Mouse (Mus musculus): ENCODE results near the gene Pde7b. TPM values are rescaled to one million over a fixed set of nuclear protein-coding genes. Genes with fewer than 3 reads are reported as not detected.

The Pde7b gene
- total and polyA plus RNA-seq, 2 experiments from 2014 or later: 3.3 to 6.0 TPM

DNA sequence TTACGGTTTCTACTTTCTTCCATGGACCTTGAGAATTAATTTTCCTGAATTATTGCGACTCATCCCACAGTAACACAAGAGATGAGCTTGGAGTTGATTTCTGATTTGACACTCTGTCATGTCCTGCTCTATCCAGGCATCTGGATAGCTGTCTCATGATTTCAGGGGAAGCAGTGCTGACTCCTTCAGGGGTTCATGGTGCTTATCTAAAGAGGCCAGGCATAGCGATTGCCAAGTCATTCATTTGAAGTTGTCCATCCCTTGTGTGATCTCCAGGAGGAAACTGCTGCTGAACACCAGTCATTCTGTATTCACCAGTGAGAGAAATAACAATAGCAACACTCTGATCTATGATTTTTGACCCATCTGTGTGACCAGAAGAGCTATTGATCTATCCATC lies 43.9 kb downstream of the Pde7b start:
- no peak overlapping the region for H3K9ac ChIP-seq (replicated peaks; ENCODE audit: low read length, poor library complexity, severe bottlenecking)
- no peak overlapping the region for H3K27ac ChIP-seq (ENCODE audit: low read depth, low read length)
- no peaks in the 10 kb centered on the region for H3K4me1 ChIP-seq (ENCODE audit: insufficient read depth, low read length)
- DNase-seq (ENCODE audit: low spot score): no peak
- TF ChIP-seq CTCF (IDR thresholded peaks at IDR 0.05): no peak
- H3K27me3 ChIP-seq (ENCODE audit: insufficient read depth, low read length): no peaks in the 10 kb centered on the region
- no peak overlapping the region for H3K4me2 ChIP-seq (ENCODE audit: low read depth, low read length, poor library complexity, severe bottlenecking)
- no peaks in the 10 kb centered on the region for H3K36me3 ChIP-seq (ENCODE audit: insufficient read depth, low read length)
- no peak for ATAC-seq (ENCODE audit: low FRiP score)
- no peak overlapping the region for H3K4me3 ChIP-seq (ENCODE audit: low read depth, low read length)
- WGBS: 95% methylated on average over 3 of the region's 3 CpGs
- H3K9me3 ChIP-seq (ENCODE audit: low read length): no peaks in the 10 kb centered on the region; the same call in 1 of the 2 replicates

DNA sequence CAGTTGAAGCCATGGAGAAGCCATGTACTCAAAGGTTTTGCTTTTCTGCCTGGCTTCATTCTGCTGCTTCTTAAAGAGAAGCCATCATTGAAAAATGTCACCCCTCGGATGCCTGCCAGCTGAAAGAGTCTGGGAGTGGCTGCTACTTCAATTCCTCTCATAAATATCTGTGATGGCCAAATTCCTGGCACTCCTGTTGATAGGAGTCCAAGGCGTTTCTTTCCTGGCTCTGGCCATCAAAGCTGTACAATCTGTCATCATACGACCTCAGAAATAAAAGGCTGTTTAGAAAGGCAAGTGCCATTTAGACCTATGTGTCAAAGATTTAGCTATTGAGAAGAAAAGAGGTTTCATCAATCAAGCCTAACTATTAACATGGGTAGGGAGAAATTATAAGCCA lies 49.6 kb downstream of the Pde7b start:
- Histone ChIP-seq H3K4me3 (ENCODE audit: low read depth, low read length) (no peak overlapping the region), H3K4me1 (ENCODE audit: insufficient read depth, low read length) (no peaks in the 10 kb centered on the region), H3K9ac (replicated peaks; ENCODE audit: low read length, poor library complexity, severe bottlenecking) (no peak overlapping the region), H3K9me3 (ENCODE audit: low read length) (no peaks in the 10 kb centered on the region), H3K27ac (ENCODE audit: low read depth, low read length) (no peak overlapping the region), H3K27me3 (ENCODE audit: insufficient read depth, low read length) (no peaks in the 10 kb centered on the region), H3K4me2 (ENCODE audit: low read depth, low read length, poor library complexity, severe bottlenecking) (no peak overlapping the region), H3K36me3 (ENCODE audit: insufficient read depth, low read length) (no peaks in the 10 kb centered on the region)
- no peak for TF ChIP-seq CTCF (IDR thresholded peaks at IDR 0.05)
- ATAC-seq (ENCODE audit: low FRiP score): no peak
- peak; percentile 12 for DNase-seq (ENCODE audit: low spot score)
- WGBS: 79% methylated on average over 3 of the region's 3 CpGs

DNA sequence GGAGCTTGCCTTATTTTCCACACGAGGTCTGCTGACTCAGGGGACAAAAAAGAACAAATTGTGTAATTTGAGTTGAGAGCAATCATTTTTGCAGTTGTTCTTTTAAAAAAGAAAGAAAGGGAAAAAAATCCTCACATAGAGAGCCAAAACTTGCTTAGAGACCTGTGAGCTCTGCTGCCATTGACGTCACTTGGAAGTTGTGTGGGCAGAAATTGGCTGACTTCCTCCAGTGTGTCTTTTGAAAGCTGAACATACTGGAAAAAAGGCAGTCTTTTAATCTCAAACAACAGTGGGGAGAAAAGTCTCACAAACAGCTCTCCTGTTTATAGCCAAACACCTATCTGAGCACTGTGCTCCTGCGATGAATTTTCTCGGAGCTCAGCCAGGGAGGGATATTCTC lies 51.1 kb downstream of the Pde7b start:
- no peak overlapping the region for H3K27ac ChIP-seq (ENCODE audit: low read depth, low read length)
- no peaks in the 10 kb centered on the region for H3K36me3 ChIP-seq (ENCODE audit: insufficient read depth, low read length)
- no peaks in the 10 kb centered on the region for H3K9me3 ChIP-seq (ENCODE audit: low read length)
- ATAC-seq (ENCODE audit: low FRiP score) (no peak), DNase-seq (ENCODE audit: low spot score) (peak; percentile 43)
- H3K9ac ChIP-seq (replicated peaks; ENCODE audit: low read length, poor library complexity, severe bottlenecking): no peak overlapping the region
- H3K4me2 ChIP-seq (ENCODE audit: low read depth, low read length, poor library complexity, severe bottlenecking): no peak overlapping the region
- WGBS: 78% methylated on average over 4 of the region's 4 CpGs
- H3K4me3 ChIP-seq (ENCODE audit: low read depth, low read length): no peak overlapping the region
- H3K27me3 ChIP-seq (ENCODE audit: insufficient read depth, low read length): no peaks in the 10 kb centered on the region
- no peaks in the 10 kb centered on the region for H3K4me1 ChIP-seq (ENCODE audit: insufficient read depth, low read length)
- no peak for TF ChIP-seq CTCF (IDR thresholded peaks at IDR 0.05)

DNA sequence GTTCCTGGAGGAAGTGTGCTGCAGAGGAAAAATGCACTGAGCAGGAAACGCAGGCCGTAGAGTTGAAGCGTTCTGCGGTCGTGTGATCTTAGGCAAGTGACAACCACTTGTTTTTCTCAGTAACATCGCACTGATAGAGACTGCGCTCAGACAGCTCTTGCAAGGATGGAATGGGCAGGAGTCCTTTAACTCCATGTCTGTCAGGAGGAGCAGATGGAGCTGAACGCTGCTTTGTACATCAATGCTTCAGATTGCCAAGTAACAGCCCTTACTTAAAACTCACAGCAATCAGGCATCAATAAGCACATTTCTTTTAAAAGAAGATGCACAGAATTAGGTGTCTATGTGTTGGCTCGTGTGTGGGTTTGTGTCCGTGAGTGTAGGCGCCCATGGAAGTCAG lies 52.3 kb downstream of the Pde7b start:
- WGBS: 89% methylated on average over 11 of the region's 11 CpGs
- H3K36me3 ChIP-seq (ENCODE audit: insufficient read depth, low read length): no peaks in the 10 kb centered on the region
- no peak overlapping the region for H3K4me2 ChIP-seq (ENCODE audit: low read depth, low read length, poor library complexity, severe bottlenecking)
- ATAC-seq (ENCODE audit: low FRiP score) (no peak), DNase-seq (ENCODE audit: low spot score) (no peak)
- no peak overlapping the region for H3K27ac ChIP-seq (ENCODE audit: low read depth, low read length)
- H3K27me3 ChIP-seq (ENCODE audit: insufficient read depth, low read length): no peaks in the 10 kb centered on the region
- H3K9ac ChIP-seq (replicated peaks; ENCODE audit: low read length, poor library complexity, severe bottlenecking): no peak overlapping the region
- no peak for TF ChIP-seq CTCF (IDR thresholded peaks at IDR 0.05)
- H3K4me1 ChIP-seq (ENCODE audit: insufficient read depth, low read length): peaks cover 5% of the 10 kb centered on the region; the same call in 1 of the 2 replicates
- H3K9me3 ChIP-seq (ENCODE audit: low read length): no peaks in the 10 kb centered on the region
- H3K4me3 ChIP-seq (ENCODE audit: low read depth, low read length): no peak overlapping the region

DNA sequence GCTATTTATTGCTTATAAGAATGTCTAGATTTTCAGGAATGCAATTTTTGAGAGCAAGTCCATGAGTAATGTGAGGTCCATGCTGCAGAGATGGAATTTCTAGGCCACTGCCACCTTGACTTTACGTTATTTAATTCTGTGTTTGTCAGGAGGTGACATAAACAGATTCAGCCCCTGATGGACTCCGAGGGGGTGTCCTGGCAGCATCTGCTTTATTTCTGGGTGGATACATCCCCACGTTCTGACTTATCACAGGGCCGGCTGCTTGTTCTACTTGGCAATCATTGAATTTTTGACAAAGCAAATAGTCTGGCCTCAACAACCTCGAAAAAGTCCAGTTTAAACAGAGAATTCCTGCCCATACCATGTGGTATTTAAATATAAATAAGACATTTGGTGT lies 53.3 kb downstream of the Pde7b start:
- H3K9me3 ChIP-seq (ENCODE audit: low read length): no peaks in the 10 kb centered on the region
- 80% methylated on average over 5 of the region's 5 CpGs for WGBS
- no peak for DNase-seq (ENCODE audit: low spot score)
- no peak overlapping the region for H3K4me3 ChIP-seq (ENCODE audit: low read depth, low read length)
- no peak overlapping the region for H3K4me2 ChIP-seq (ENCODE audit: low read depth, low read length, poor library complexity, severe bottlenecking)
- H3K27me3 ChIP-seq (ENCODE audit: insufficient read depth, low read length): no peaks in the 10 kb centered on the region
- H3K4me1 ChIP-seq (ENCODE audit: insufficient read depth, low read length): peaks cover 5% of the 10 kb centered on the region; the same call in 1 of the 2 replicates
- no peak overlapping the region for H3K9ac ChIP-seq (replicated peaks; ENCODE audit: low read length, poor library complexity, severe bottlenecking)
- H3K36me3 ChIP-seq (ENCODE audit: insufficient read depth, low read length): no peaks in the 10 kb centered on the region
- no peak for ATAC-seq (ENCODE audit: low FRiP score)
- no peak overlapping the region for H3K27ac ChIP-seq (ENCODE audit: low read depth, low read length)
- no peak for TF ChIP-seq CTCF (IDR thresholded peaks at IDR 0.05)

DNA sequence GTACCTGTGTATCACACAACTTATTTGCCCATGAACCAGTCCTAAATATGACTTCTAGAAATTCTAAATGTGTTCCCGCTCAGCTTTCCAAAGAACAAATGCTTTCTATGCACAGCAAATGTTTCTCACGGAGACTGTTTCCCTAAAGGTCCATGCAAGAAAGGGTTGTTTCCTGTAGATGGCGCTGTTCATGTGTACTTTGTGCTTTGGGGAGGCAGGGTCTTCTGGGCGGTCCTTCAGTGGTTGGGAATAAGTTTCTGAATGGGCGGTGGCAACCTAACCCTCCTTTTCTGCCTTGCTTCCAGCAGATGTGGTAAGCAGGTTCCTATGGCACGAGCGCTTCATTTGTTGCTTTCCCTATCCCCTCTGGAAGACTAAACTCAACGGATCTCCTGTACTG lies 54.3 kb downstream of the Pde7b start:
- Histone ChIP-seq H3K4me1 (ENCODE audit: insufficient read depth, low read length) (peaks cover 5% of the 10 kb centered on the region; the same call in 1 of the 2 replicates), H3K4me3 (ENCODE audit: low read depth, low read length) (no peak overlapping the region), H3K27ac (ENCODE audit: low read depth, low read length) (no peak overlapping the region), H3K4me2 (ENCODE audit: low read depth, low read length, poor library complexity, severe bottlenecking) (no peak overlapping the region), H3K9ac (replicated peaks; ENCODE audit: low read length, poor library complexity, severe bottlenecking) (no peak overlapping the region), H3K27me3 (ENCODE audit: insufficient read depth, low read length) (no peaks in the 10 kb centered on the region), H3K36me3 (ENCODE audit: insufficient read depth, low read length) (no peaks in the 10 kb centered on the region), H3K9me3 (ENCODE audit: low read length) (no peaks in the 10 kb centered on the region)
- DNase-seq (ENCODE audit: low spot score) (no peak), ATAC-seq (ENCODE audit: low FRiP score) (no peak)
- TF ChIP-seq CTCF (IDR thresholded peaks at IDR 0.05): 0 out of 2 replicates have a peak, but pooled peaks have one; percentile 14
- WGBS: 80% methylated on average over 8 of the region's 8 CpGs

All from midbrain, postnatal 0 days (tissue).